Mouse (Mus musculus): ENCODE measurements around the gene Anp32e. TPM values are rescaled to one million over a fixed set of nuclear protein-coding genes. Genes with fewer than 3 reads are reported as not detected.

The Anp32e gene
- total and polyA plus RNA-seq, 2 experiments: 3.7 to 11.7 TPM

GRCm38 (mm10) chr3:95980276-95980970, 51.4 kb downstream of the Anp32e start:
- Histone ChIP-seq H3K4me3 (ENCODE audit: insufficient read depth, low read depth, low read length) (no peak overlapping the region), H3K4me1 (ENCODE audit: control insufficient read depth, insufficient read depth, low read length) (no peaks in the 10 kb centered on the region), H3K36me3 (ENCODE audit: control insufficient read depth, insufficient read depth, low read length) (no peaks in the 10 kb centered on the region), H3K27ac (replicated peaks; ENCODE audit: insufficient read depth, low read depth, low read length) (no peak overlapping the region), H3K79me2 (ENCODE audit: control insufficient read depth, insufficient read depth, low read length) (no peaks in the 10 kb centered on the region), H3K27me3 (ENCODE audit: control insufficient read depth, insufficient read depth, low read length) (no peaks in the 10 kb centered on the region), H3K9ac (ENCODE audit: low read depth, low read length) (no peak overlapping the region)
- 88% methylated on average over 12 of the region's 12 CpGs for WGBS
- TF ChIP-seq CTCF (IDR thresholded peaks at IDR 0.05; ENCODE audit: low read depth, low read length) (no peak), POLR2A (IDR thresholded peaks at IDR 0.05; ENCODE audit: extremely low read depth, insufficient read depth, low read length) (no peak)
- no peak for DNase-seq (ENCODE audit: extremely low read depth, low read depth, low spot score)

- Histone ChIP-seq H3K9ac (ENCODE audit: low read depth, low read length) (no peak overlapping the region), H3K4me1 (ENCODE audit: control insufficient read depth, insufficient read depth, low read length) (no peaks in the 10 kb centered on the region), H3K27ac (replicated peaks; ENCODE audit: insufficient read depth, low read depth, low read length) (no peak overlapping the region), H3K4me3 (ENCODE audit: insufficient read depth, low read depth, low read length) (no peak overlapping the region), H3K36me3 (ENCODE audit: control insufficient read depth, insufficient read depth, low read length) (no peaks in the 10 kb centered on the region), H3K79me2 (ENCODE audit: control insufficient read depth, insufficient read depth, low read length) (no peaks in the 10 kb centered on the region), H3K27me3 (ENCODE audit: control insufficient read depth, insufficient read depth, low read length) (no peaks in the 10 kb centered on the region)
- no peak for DNase-seq (ENCODE audit: extremely low read depth, low read depth, low spot score)
- WGBS: 82% methylated on average over 4 of the region's 4 CpGs
- no peak for TF ChIP-seq CTCF (IDR thresholded peaks at IDR 0.05; ENCODE audit: low read depth, low read length)
- no peak for TF ChIP-seq POLR2A (IDR thresholded peaks at IDR 0.05; ENCODE audit: extremely low read depth, insufficient read depth, low read length)
These were observed 53.1 kb downstream of the Anp32e start for GRCm38 (mm10) chr3:95982129-95982528.

DNA sequence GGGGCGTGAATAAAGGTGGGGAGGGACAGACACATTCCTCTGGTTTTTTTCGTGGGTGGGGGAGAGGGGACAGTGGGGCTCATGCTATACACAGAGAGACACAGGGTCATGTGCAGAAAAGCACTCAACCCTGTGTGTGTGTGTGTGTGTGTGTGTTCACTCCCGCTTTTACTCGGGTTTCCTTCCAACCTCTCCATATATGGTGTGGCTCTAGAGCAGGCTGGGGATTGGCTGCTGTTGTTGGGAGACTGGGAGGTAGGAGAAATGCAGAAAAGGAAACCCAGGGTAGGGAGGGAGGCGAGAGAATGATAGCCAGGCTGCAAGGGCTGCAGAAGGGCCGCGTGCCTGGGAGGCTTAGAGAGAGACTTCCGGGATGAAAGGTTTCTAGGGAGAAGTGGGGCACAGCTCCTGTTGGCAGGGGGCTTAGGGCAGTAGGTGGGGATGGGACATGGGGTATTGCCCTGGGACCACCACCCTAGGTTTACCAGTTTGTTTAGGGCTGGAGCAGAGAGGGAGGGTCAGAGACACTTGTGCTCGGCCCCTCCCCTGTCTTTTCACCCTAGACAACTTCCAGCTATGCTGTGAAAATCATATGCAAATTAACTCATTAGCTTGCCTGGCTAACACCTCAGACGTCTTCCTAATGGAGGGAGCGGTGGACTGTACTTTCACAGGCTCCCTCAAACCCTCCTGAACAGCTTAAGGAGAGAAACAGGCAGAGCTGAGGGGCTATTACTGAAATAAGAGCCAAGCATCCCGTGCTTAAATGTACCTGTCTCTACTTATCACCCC, 56.4 kb downstream of the Anp32e start:
- H3K4me3 ChIP-seq (ENCODE audit: insufficient read depth, low read depth, low read length): no peak overlapping the region; the same call in 1 of the 2 replicates
- no peaks in the 10 kb centered on the region; the same call in 1 of the 2 replicates for H3K36me3 ChIP-seq (ENCODE audit: control insufficient read depth, insufficient read depth, low read length)
- WGBS: 24% methylated on average over 12 of the region's 12 CpGs
- no peak for TF ChIP-seq CTCF (IDR thresholded peaks at IDR 0.05; ENCODE audit: low read depth, low read length)
- TF ChIP-seq POLR2A (IDR thresholded peaks at IDR 0.05; ENCODE audit: extremely low read depth, insufficient read depth, low read length): no peak
- peak overlapping the region; percentile 59 for H3K27ac ChIP-seq (replicated peaks; ENCODE audit: insufficient read depth, low read depth, low read length)
- peak; percentile 40 for DNase-seq (ENCODE audit: extremely low read depth, low read depth, low spot score)
- peak overlapping the region; percentile 33; the same call in 1 of the 2 replicates for H3K9ac ChIP-seq (ENCODE audit: low read depth, low read length)
- H3K79me2 ChIP-seq (ENCODE audit: control insufficient read depth, insufficient read depth, low read length): no peaks in the 10 kb centered on the region
- H3K4me1 ChIP-seq (ENCODE audit: control insufficient read depth, insufficient read depth, low read length): 0 out of 2 replicates have a peak, but pooled peaks cover 1% of the 10 kb centered on the region
- no peaks in the 10 kb centered on the region for H3K27me3 ChIP-seq (ENCODE audit: control insufficient read depth, insufficient read depth, low read length)

DNA sequence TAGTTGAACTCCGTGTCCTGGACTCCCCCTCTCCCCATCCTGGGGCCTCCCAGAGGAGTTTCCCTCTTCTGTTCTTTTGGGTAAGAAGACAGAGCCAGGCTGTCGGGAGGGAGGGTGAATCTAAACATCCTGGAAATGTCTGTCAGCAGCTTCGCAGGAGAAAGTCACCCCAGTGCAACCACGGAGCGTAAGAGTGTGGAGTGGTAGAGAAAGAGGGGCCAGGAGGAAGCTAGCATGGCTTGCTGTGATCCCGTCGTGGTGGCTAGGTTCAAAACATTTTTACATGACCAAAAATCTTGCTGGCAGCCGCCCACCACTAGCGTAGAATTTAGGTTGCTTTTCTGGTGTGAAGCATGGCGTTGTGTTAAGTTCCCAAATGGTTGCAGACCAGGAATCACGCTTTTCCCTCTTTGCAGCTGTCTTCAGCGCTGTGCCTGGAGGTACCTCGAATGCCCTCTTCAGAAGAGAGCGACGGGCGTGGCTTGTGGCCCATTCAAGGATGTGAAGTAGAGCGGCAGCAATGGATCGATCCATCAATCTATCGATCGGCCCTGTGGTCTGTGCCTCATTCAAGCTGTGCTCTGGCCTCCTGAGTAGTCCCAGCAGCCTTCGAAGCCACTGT, 57.1 kb downstream of the Anp32e start:
- Histone ChIP-seq H3K4me1 (ENCODE audit: control insufficient read depth, insufficient read depth, low read length) (0 out of 2 replicates have a peak, but pooled peaks cover 1% of the 10 kb centered on the region), H3K27me3 (ENCODE audit: control insufficient read depth, insufficient read depth, low read length) (no peaks in the 10 kb centered on the region), H3K27ac (replicated peaks; ENCODE audit: insufficient read depth, low read depth, low read length) (no peak overlapping the region; the same call in none of the 2 replicates), H3K36me3 (ENCODE audit: control insufficient read depth, insufficient read depth, low read length) (no peaks in the 10 kb centered on the region; the same call in 1 of the 2 replicates), H3K9ac (ENCODE audit: low read depth, low read length) (no peak overlapping the region), H3K79me2 (ENCODE audit: control insufficient read depth, insufficient read depth, low read length) (no peaks in the 10 kb centered on the region), H3K4me3 (ENCODE audit: insufficient read depth, low read depth, low read length) (no peak overlapping the region)
- peak; percentile 63 for DNase-seq (ENCODE audit: extremely low read depth, low read depth, low spot score)
- no peak for TF ChIP-seq POLR2A (IDR thresholded peaks at IDR 0.05; ENCODE audit: extremely low read depth, insufficient read depth, low read length)
- TF ChIP-seq CTCF (IDR thresholded peaks at IDR 0.05; ENCODE audit: low read depth, low read length): no peak
- 3% methylated on average over 21 of the region's 21 CpGs for WGBS

GRCm38 (mm10) chr3:95986984-95987383, 57.9 kb downstream of the Anp32e start:
- H3K36me3 ChIP-seq (ENCODE audit: control insufficient read depth, insufficient read depth, low read length): no peaks in the 10 kb centered on the region; the same call in 1 of the 2 replicates
- 62% methylated on average over 4 of the region's 4 CpGs for WGBS
- H3K79me2 ChIP-seq (ENCODE audit: control insufficient read depth, insufficient read depth, low read length): no peaks in the 10 kb centered on the region
- DNase-seq (ENCODE audit: extremely low read depth, low read depth, low spot score): no peak
- H3K27ac ChIP-seq (replicated peaks; ENCODE audit: insufficient read depth, low read depth, low read length): no peak overlapping the region; the same call in 1 of the 2 replicates
- no peak overlapping the region for H3K4me3 ChIP-seq (ENCODE audit: insufficient read depth, low read depth, low read length)
- no peak overlapping the region for H3K9ac ChIP-seq (ENCODE audit: low read depth, low read length)
- H3K27me3 ChIP-seq (ENCODE audit: control insufficient read depth, insufficient read depth, low read length): no peaks in the 10 kb centered on the region
- H3K4me1 ChIP-seq (ENCODE audit: control insufficient read depth, insufficient read depth, low read length): 0 out of 2 replicates have a peak, but pooled peaks cover 1% of the 10 kb centered on the region
- no peak for TF ChIP-seq CTCF (IDR thresholded peaks at IDR 0.05; ENCODE audit: low read depth, low read length)
- no peak for TF ChIP-seq POLR2A (IDR thresholded peaks at IDR 0.05; ENCODE audit: extremely low read depth, insufficient read depth, low read length)

All from liver, adult 2 months (tissue).